Mouse (Mus musculus): Measurements from ENCODE around the gene Psmc3.

- TF ChIP-seq CTCF (IDR thresholded peaks at IDR 0.05; ENCODE audit: low read depth, low read length) (no peak), POLR2A (IDR thresholded peaks at IDR 0.05; ENCODE audit: extremely low read depth, insufficient read depth, low read length) (no peak)
Observed at GRCm38 (mm10) chr2:91115578-91115970, 61.8 kb downstream of the Psmc3 start.

All from liver, adult 2 months (tissue).